Mouse (Mus musculus) monocyte, adult 59 days (primary cell): Measurements from ENCODE around the gene Syce1. TPM values are rescaled to one million over a fixed set of nuclear protein-coding genes. Genes with fewer than 3 reads are reported as not detected.

Experiments
- total RNA-seq, 2 experiments: library from RNA; stranded (reverse); gene quantifications; one replicate each; pipeline ENCODE4 v1.2.4; 2023

The Syce1 gene
- not detected for total RNA-seq

DNA sequence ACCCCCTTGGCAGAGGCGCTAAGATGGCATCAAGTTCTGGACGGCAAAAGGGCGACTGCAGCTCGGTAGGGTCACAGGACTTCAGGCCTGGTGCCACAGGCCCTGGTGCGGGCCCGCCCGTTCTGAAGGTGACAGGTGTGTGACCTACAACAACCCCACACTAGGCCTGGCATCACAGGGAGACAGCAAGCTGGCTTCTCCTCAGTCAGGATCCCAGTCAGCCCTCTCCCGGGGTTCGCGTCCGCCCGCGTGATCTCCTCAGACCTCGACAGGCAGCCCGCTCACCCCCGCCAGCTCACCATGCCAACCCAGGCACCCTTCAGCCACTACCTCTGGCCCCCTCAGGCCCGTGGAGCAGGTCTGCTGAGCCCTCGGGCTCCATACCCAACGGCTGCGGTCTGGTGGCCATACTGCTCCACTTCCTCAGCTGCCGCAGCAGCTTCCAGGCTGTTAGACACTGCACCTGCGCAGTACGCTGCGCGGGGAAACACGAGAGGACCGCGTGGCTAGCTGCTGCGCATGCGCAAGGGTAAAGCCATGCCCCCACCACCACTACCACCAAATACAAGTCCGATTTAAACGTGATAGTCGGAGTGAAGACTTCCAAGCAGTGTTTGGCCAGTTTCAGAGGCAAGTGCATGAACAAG lies at the start of gene Syce1:
Gene Syce1, minus strand, starts transcription at position 447 of the 647 bp plus-strand sequence.

DNA sequence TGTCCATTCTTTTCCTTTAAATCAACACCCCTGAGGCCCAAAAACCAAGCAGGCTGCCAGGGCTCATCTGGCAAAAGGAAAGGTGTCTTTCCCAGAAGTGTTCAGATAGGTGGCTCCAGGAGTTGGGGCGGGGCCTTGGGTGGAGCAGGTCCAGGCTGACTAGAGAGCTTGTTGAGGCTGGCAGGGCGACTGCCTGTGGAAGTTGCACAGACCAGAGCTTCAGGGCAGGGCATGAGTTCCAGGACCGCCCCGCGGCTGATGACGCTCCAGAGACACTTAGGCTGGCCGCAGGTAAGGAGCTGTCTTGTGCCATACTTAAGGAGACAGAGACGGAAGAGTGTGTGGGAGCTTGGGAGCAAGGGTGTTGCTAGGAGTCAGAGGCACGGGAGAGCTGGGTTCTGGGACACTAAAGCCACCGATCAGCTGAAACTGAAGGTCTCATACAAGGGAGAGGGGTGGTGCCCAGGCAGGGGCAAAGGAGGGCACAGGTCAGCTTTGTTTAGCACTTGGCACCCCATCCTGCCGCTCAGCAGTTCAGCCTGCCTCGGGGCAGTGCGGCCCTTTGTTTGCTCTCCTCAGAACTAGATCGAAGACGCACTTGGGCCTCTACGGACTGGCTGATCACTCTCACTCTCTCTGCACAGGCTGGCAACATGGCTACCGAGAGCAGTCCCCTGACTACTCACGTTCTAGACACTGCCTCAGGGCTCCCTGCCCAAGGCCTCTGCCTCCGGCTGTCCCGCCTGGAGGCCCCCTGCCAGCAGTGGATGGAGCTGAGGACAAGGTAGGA lies 47.5 kb upstream of the Syce1 start, which contains the start of gene Urah:
Gene Urah, plus strand, starts transcription at position 51 of the 790 bp plus-strand sequence.

DNA sequence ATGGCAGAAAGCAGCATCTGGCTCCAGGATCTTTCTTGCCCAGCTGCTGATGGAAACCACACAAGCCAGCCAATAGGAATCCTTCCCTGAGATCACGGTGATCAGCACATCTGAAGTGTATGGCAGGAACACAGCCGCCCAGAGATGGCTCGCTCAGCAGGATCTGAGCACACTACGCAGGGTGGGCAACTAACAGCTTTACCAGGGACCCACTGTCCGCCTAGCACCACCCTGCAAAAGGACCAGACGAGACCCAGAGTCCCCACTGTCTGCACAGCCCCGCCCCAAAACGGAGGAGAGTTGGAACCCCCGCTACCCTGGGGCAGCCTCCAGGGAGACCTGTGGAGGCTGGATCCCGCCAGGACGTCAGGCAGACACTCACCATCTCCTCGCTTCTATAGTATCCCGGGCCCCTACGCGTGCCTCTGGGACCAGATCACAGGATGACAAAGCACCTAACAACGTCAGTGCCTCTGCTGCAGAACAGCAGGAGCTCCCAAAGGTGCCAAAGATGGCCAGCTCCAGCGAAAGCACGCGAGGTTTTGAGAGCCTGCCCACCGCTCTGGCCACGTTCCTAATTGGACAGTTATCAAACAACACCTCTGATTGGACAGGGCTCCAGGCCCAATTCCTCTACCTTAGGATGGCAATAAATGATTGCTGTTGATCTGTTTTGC lies 34.1 kb upstream of the Syce1 start, which contains the start of gene Zfp941:
Gene Zfp941, minus strand, starts transcription at position 526 of the 677 bp plus-strand sequence.

DNA sequence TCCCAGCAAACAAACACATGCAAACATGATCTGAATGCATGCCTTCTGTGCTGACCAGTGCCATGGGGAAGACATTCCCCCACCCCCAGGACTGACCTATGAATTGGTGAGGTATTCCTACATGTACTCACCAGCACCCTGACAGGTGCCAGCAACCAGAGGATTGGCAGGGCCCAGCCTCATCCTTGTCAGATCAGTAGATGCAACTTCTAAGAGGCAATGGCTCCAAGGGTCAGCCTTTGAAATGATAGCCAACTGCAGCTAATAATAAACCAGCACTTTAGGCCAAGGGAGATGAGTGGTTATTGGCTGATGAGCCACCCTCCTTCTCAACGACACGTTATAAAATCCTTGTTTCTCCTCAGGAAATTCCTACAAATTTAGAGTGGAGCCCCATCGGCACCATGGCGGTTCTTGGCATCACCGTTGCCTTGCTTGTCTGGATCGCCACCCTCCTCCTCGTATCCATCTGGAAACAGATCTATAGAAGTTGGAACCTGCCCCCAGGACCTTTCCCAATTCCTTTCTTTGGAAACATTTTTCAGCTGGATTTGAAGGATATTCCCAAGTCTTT lies 24.1 kb downstream of the Syce1 start, which contains the start of gene Cyp2e1:
Gene Cyp2e1, plus strand, starts transcription at position 293 of the 574 bp plus-strand sequence.

Other genes starting within 250 kb of the Syce1 start
- not detected for gene Olfr538, start 220.0 kb downstream of the Syce1 start, total RNA-seq
- not detected for gene Olfr46, start 186.6 kb downstream of the Syce1 start, total RNA-seq
- gene Olfr61, start 158.9 kb downstream of the Syce1 start, total RNA-seq: not detected
- gene Olfr53, start 141.4 kb downstream of the Syce1 start, total RNA-seq: not detected
- gene Olfr539, start 127.9 kb downstream of the Syce1 start, total RNA-seq: not detected
- gene Olfr45, start 105.9 kb downstream of the Syce1 start, total RNA-seq: not detected
- not detected for gene Olfr541, start 90.6 kb downstream of the Syce1 start, total RNA-seq
- not detected for gene Cyp2e1, start 24.1 kb downstream of the Syce1 start, total RNA-seq
- under 1 TPM in 1 of 2 experiments, not detected in 1; 0.16 TPM for gene Zfp941, start 34.3 kb upstream of the Syce1 start, total RNA-seq
- gene Urah, start 47.2 kb upstream of the Syce1 start, total RNA-seq: not detected
- gene Scgb1c1, start 57.7 kb upstream of the Syce1 start, total RNA-seq: not detected
- not detected for gene Odf3, start 60.0 kb upstream of the Syce1 start, total RNA-seq
- not detected for gene Gm45785, start 68.5 kb upstream of the Syce1 start, total RNA-seq
- 100 to 1,000 TPM in 1 of 2 experiments, 10 to 100 TPM in 1; 99.0 to 111 TPM for gene Ric8a, start 69.1 kb upstream of the Syce1 start, total RNA-seq
- 10 to 100 TPM; 20.9 to 27.1 TPM for gene Bet1l, start 69.7 kb upstream of the Syce1 start, total RNA-seq
- gene Psmd13, start 94.1 kb upstream of the Syce1 start, total RNA-seq: 10 to 100 TPM; 75.0 to 81.5 TPM
- 10 to 100 TPM; 11.4 to 16.2 TPM for gene Sirt3, start 94.5 kb upstream of the Syce1 start, total RNA-seq
- gene Cox8b, start 112.6 kb upstream of the Syce1 start, total RNA-seq: not detected
- not detected for gene Nlrp6, start 133.1 kb upstream of the Syce1 start, total RNA-seq
- 10 to 100 TPM; 21.1 to 25.3 TPM for gene Pgghg, start 153.5 kb upstream of the Syce1 start, total RNA-seq
- 1 to 10 TPM; 3.9 to 6.1 TPM for gene Ifitm5, start 162.4 kb upstream of the Syce1 start, total RNA-seq
- gene Gm45717, start 168.1 kb upstream of the Syce1 start, total RNA-seq: not detected
- gene Ifitm2, start 168.1 kb upstream of the Syce1 start, total RNA-seq: 1,000 to 10,000 TPM; 1,104 to 1,118 TPM
- gene Ifitm1, start 179.4 kb upstream of the Syce1 start, total RNA-seq: 10 to 100 TPM; 85.9 to 92.5 TPM
- gene Ifitm3, start 222.9 kb upstream of the Syce1 start, total RNA-seq: 1,000 to 10,000 TPM; 1,975 to 2,125 TPM
- 100 to 1,000 TPM; 424 to 464 TPM for gene Ifitm6, start 230.1 kb upstream of the Syce1 start, total RNA-seq
- not detected for gene Gm17387, start 241.3 kb upstream of the Syce1 start, total RNA-seq